Mouse (Mus musculus) intestine, embryonic 14.5 days (tissue): ENCODE measurements around the gene Sord. TPM values are rescaled to one million over a fixed set of nuclear protein-coding genes. Genes with fewer than 3 reads are reported as not detected.

ENCODE experiments used
- ATAC-seq: fragments of 200-750 bp; cut with Nextera tagmentation; replicated peaks from 2 replicates; pipeline ENCODE4 v1.8.0; 2017; ENCODE audit warnings: low read depth, moderate number of reproducible peaks, moderate TSS enrichment, moderate library complexity; ENCODE audit not compliant: low FRiP score, low TSS enrichment
- DNase-seq: peaks from one replicate; pipeline ENCODE4 v3.0.0-alpha.2; 2018; ENCODE audit warnings: low spot score
- H3K27ac ChIP-seq: fragments of 300-500 bp; sonication (generic); 2 replicates; pipeline ENCODE4 v1.5.1; 2014; ENCODE audit warnings: low read depth, mild to moderate bottlenecking, control low read depth
- H3K27me3 ChIP-seq: fragments of 300-500 bp; sonication (generic); replicated peaks from 2 replicates; pipeline ENCODE4 v1.6.1; 2014; ENCODE audit warnings: low read length, control low read depth; ENCODE audit not compliant: control insufficient read depth, insufficient read depth
- H3K36me3 ChIP-seq: fragments of 300-500 bp; sonication (generic); 2 replicates; pipeline ENCODE4 v1.6.1; 2014; ENCODE audit warnings: low read length, control low read depth; ENCODE audit not compliant: control insufficient read depth, insufficient read depth
- H3K4me1 ChIP-seq: fragments of 300-500 bp; sonication (generic); replicated peaks from 2 replicates; pipeline ENCODE4 v1.6.1; 2014; ENCODE audit warnings: low read length, control low read depth, mixed read lengths; ENCODE audit not compliant: control insufficient read depth, insufficient read depth
- H3K4me2 ChIP-seq: fragments of 300-500 bp; sonication (generic); 2 replicates; pipeline ENCODE4 v1.6.1; 2014; ENCODE audit warnings: low read length
- H3K4me3 ChIP-seq: fragments of 300-500 bp; sonication (generic); 2 replicates; pipeline ENCODE4 v1.5.1; 2014; ENCODE audit warnings: low read depth, low read length, control low read depth, mixed read lengths
- H3K9ac ChIP-seq: fragments of 300-500 bp; sonication (generic); 2 replicates; pipeline ENCODE4 v1.6.1; 2014; ENCODE audit warnings: mild to moderate bottlenecking, low read length
- H3K9me3 ChIP-seq: fragments of 300-500 bp; sonication (generic); 2 replicates; pipeline ENCODE4 v1.6.1; 2016; ENCODE audit warnings: low read length, control low read depth; ENCODE audit not compliant: control insufficient read depth
- WGBS: fragments of 180-500 bp; shearing (Covaris S2); extraction: QIAGEN DNeasy Blood & Tissue Kit; methylation state at CpG from one replicate; pipeline ENCODE4 v1.1.7; 2014; 5-methylcytosine and 5-hydroxymethylcytosine counted together
- polyA plus RNA-seq: library from polyadenylated mRNA; unstranded; fragments of >200 nt; fragmentation: Nextera tagmentation; extraction: Ambion mirVana; gene quantifications from 2 replicates; pipeline ENCODE4 v1.2.1, GENCODE M21; 2014

The Sord gene
- polyA plus RNA-seq = 53.7 and 65.1 TPM in 2 replicates

- Histone ChIP-seq H3K27ac (peak within 1 kb of the TSS; percentile 54), H3K9ac (peak within 1 kb of the TSS; percentile 53), H3K4me2 (peak within 1 kb of the TSS; percentile 59), H3K36me3 (no peaks in the 10 kb centered on the region), H3K9me3 (no peaks in the 10 kb centered on the region), H3K4me3 (peak within 1 kb of the TSS; percentile 60), H3K27me3 (no peaks in the 10 kb centered on the region), H3K4me1 (peaks cover 4% of the 10 kb centered on the region; the same call in 1 of the 2 replicates)
- DNase-seq (peak; percentile 93), ATAC-seq (peak; percentile 92)
- WGBS = under 1% methylated on average over 35 of the region's 35 CpGs
Observed at GRCm38 (mm10) chr2:122234611-122235288, at the start of gene Sord. TSS of gene Sord (plus strand) at chr2:122234749.

GRCm38 (mm10) chr2:122185086-122185485 is 49.5 kb upstream of the Sord start:
- no peak for DNase-seq
- Histone ChIP-seq H3K36me3 (no peaks in the 10 kb centered on the region), H3K4me3 (no peak overlapping the region), H3K4me2 (no peak overlapping the region), H3K9me3 (no peaks in the 10 kb centered on the region), H3K27ac (no peak overlapping the region), H3K9ac (no peak overlapping the region), H3K4me1 (no peaks in the 10 kb centered on the region), H3K27me3 (no peaks in the 10 kb centered on the region)
- WGBS = 93% methylated on average over 4 of the region's 4 CpGs
- ATAC-seq = no peak

- H3K4me3 ChIP-seq = no peak within 1 kb of the TSS
- no peak for DNase-seq
- no peak within 1 kb of the TSS for H3K9ac ChIP-seq
- no peak within 1 kb of the TSS for H3K4me2 ChIP-seq
- no peaks in the 10 kb centered on the region for H3K4me1 ChIP-seq
- 80% methylated on average over 17 of the region's 17 CpGs for WGBS
- no peaks in the 10 kb centered on the region for H3K36me3 ChIP-seq
- no peaks in the 10 kb centered on the region for H3K9me3 ChIP-seq
- H3K27ac ChIP-seq = no peak within 1 kb of the TSS
- no peaks in the 10 kb centered on the region for H3K27me3 ChIP-seq
- ATAC-seq = no peak
Observed at GRCm38 (mm10) chr2:122186106-122186505, 48.4 kb upstream of the Sord start, which contains the start of the genes Patl2 and Terb2. TSS of gene Patl2 (minus strand) at chr2:122186189. TSS of gene Terb2 (plus strand) at chr2:122186272.

DNA sequence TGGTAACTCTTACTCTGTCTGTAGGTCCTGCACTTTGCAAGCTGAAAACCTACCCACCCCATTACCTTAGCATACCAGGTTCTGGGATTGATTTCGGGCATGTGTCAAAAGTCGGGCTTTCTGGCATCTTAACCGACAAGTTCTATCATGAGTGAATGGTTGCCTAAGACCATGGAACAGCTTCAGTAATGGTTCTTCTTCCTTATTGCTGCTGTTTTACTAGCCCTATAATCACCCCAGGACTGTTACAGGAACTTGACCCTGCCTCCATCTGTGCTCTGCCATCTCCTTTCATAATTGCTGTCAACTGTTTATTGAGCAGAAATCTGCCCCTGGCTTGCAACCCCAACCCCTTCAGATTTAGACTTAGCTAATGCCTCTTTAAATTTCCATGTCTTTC is 47.8 kb upstream of the Sord start:
- no peaks in the 10 kb centered on the region for H3K27me3 ChIP-seq
- no peaks in the 10 kb centered on the region for H3K9me3 ChIP-seq
- no peak overlapping the region for H3K4me2 ChIP-seq
- WGBS = 94% methylated on average over 3 of the region's 3 CpGs
- H3K4me3 ChIP-seq = no peak overlapping the region
- DNase-seq (no peak), ATAC-seq (no peak)
- H3K36me3 ChIP-seq = no peaks in the 10 kb centered on the region
- no peak overlapping the region for H3K27ac ChIP-seq
- no peaks in the 10 kb centered on the region for H3K4me1 ChIP-seq
- no peak overlapping the region for H3K9ac ChIP-seq

GRCm38 (mm10) chr2:122191849-122192248 is 42.7 kb upstream of the Sord start:
- Histone ChIP-seq H3K9me3 (no peaks in the 10 kb centered on the region), H3K9ac (no peak overlapping the region), H3K27me3 (no peaks in the 10 kb centered on the region), H3K27ac (no peak overlapping the region), H3K4me1 (no peaks in the 10 kb centered on the region), H3K4me2 (no peak overlapping the region), H3K36me3 (no peaks in the 10 kb centered on the region), H3K4me3 (no peak overlapping the region)
- DNase-seq (no peak), ATAC-seq (no peak)
- 79% methylated on average over 3 of the region's 3 CpGs for WGBS

- no peaks in the 10 kb centered on the region for H3K4me1 ChIP-seq
- no peaks in the 10 kb centered on the region for H3K36me3 ChIP-seq
- no peak overlapping the region for H3K4me2 ChIP-seq
- 0 out of 2 replicates have a peak, but pooled peaks have one; percentile 55 for ATAC-seq
- no peak overlapping the region for H3K9ac ChIP-seq
- no peak overlapping the region for H3K27ac ChIP-seq
- DNase-seq = no peak
- H3K27me3 ChIP-seq = no peaks in the 10 kb centered on the region
- H3K4me3 ChIP-seq = no peak overlapping the region
- H3K9me3 ChIP-seq = no peaks in the 10 kb centered on the region
- 48% methylated on average over 1 of the region's 1 CpGs for WGBS
Observed at GRCm38 (mm10) chr2:122194509-122194929, 40.0 kb upstream of the Sord start.

DNA sequence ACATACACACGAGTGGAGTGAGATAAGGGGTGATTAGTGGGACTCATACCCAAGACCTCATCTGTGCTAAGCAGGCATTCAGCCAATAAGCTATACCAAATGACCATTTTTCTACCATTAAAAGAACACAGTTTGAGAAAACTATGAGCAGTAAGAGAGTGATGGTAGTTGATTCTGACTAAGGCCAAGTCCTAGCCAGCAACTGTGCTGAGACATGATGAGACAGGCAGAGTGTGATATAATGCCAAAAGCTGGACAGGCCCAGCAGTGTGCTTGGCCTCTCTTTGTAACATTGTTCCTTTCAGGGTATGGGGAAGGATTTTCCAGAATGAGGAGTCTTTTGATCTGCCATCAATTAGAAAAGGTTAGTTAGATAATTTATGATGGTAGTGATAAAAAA is 33.0 kb upstream of the Sord start:
- Histone ChIP-seq H3K4me1 (peaks cover 1% of the 10 kb centered on the region; the same call in 1 of the 2 replicates), H3K9ac (no peak overlapping the region), H3K36me3 (no peaks in the 10 kb centered on the region), H3K4me2 (no peak overlapping the region), H3K9me3 (no peaks in the 10 kb centered on the region), H3K27me3 (no peaks in the 10 kb centered on the region), H3K4me3 (no peak overlapping the region), H3K27ac (no peak overlapping the region)
- WGBS = 55% methylated on average over 1 of the region's 1 CpGs
- ATAC-seq = no peak
- no peak for DNase-seq

DNA sequence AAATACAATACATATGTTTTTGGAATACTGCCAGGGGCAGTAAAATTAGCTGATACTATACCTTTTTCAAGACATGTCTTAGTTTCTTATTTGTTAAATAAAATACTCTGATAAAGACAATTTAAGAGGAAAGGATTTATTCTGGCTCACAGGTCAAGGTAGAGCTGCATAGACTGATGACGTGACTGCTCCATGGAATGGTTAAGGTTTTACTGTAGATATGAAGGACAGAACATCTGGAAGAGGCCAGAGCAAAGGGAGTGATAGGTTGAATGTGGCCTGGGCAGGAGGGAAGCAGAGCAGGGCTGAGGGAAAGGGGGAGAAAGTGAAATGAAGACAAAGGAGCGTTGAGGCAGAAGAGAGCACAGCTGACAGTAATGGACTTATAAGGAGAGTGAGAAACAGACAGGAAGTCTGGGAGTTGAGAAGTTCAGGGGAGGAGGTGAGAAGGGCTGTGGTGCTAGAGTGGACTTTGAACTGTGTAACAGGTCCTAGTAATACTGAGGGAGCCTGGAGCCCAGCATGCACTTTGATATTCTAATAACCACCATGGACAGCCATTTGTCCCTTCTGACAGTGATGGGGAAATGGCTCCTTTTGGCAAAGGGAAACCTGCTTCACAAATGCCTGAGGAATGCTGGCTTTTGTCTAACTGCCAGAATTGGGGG is 28.0 kb upstream of the Sord start:
- 39% methylated on average over 2 of the region's 2 CpGs for WGBS
- no peak overlapping the region for H3K4me2 ChIP-seq
- DNase-seq (no peak), ATAC-seq (no peak)
- H3K9me3 ChIP-seq = no peaks in the 10 kb centered on the region
- H3K27me3 ChIP-seq = no peaks in the 10 kb centered on the region
- H3K27ac ChIP-seq = no peak overlapping the region
- H3K4me1 ChIP-seq = peaks cover 5% of the 10 kb centered on the region; the same call in 1 of the 2 replicates
- no peak overlapping the region for H3K4me3 ChIP-seq
- no peak overlapping the region for H3K9ac ChIP-seq
- H3K36me3 ChIP-seq = no peaks in the 10 kb centered on the region
